Mouse (Mus musculus) embryonic stem cell, embryonic (primary cell): ENCODE data around the gene Cul4b.

ENCODE experiments used
- CTCF ChIA-PET, 4 experiments: fragments of 300-600 bp in 2 of 4; fragments of 350-600 bp in 2 of 4; sonication (Branson Sonifier 250); formaldehyde crosslinking; loops; one replicate each; lab custom pipeline; 2022; ENCODE audit warnings: inconsistent platforms in 2 of 4; lab: Charles Lee
- POLR2A ChIA-PET, 4 experiments: fragments of 300-600 bp in 2 of 4; fragments of 350-600 bp in 2 of 4; sonication (Branson Sonifier 250); formaldehyde crosslinking; loops; one replicate each; lab custom pipeline; 2022; ENCODE audit warnings: antibody characterized with exemption in 4 of 4, inconsistent platforms in 1 of 4; lab: Charles Lee

Gene Cul4b

GRCm38 (mm10) chrX:38576078-38576477 is at the start of gene Cul4b:
Gene Cul4b (minus strand): TSS chrX:38576196.
- ChIA-PET POLR2A (interaction anchor here (0.6 to 5.6 kb wide), 47 partner anchors 10 to 395 kb away, joined by 3 to 154 read pairs (median 6); partner anchors contain the start of genes C1galt1c1 (in 3 of the 4), Mcts1 (in 3 of the 4) and Lamp2 (in 1 of the 4)), CTCF (no interaction called here)

GRCm38 (mm10) chrX:38600995-38601369 is 25.0 kb upstream of the Cul4b start:
- POLR2A ChIA-PET: interaction anchor here (0.8 to 3.7 kb wide), 25 partner anchors 9 to 146 kb away, joined by 3 to 35 read pairs (median 6); partner anchors contain the start of genes C1galt1c1 (in 3 of the 4) and Cul4b (in 3 of the 4)
- CTCF ChIA-PET: interaction anchor here in 1 of 4 experiments (0.6 kb wide), 1 partner anchor 351 kb away, joined by 4 read pairs; no protein-coding TSS in a partner anchor

- CTCF ChIA-PET: no interaction called here
- POLR2A ChIA-PET: interaction anchor here (0.5 to 3.7 kb wide), 29 partner anchors 8 to 145 kb away, joined by 3 to 35 read pairs (median 4); partner anchors contain the start of genes C1galt1c1 (in 3 of the 4) and Cul4b (in 3 of the 4)
Measured at GRCm38 (mm10) chrX:38600177-38600994, 24.4 kb upstream of the Cul4b start, which contains the start of gene Mcts1. Gene Mcts1 (plus strand): TSS chrX:38600578.

GRCm38 (mm10) chrX:38593180-38593889 is 17.3 kb upstream of the Cul4b start:
- ChIA-PET CTCF (no interaction called here), POLR2A (interaction anchor here in 3 of 4 experiments (0.6 to 2.5 kb wide), 4 partner anchors 17 to 42 kb away, joined by 3 to 17 read pairs (median 8); partner anchors contain the start of genes C1galt1c1 (in 1 of the 3) and Cul4b (in 1 of the 3))

- CTCF ChIA-PET: no interaction called here
- POLR2A ChIA-PET: interaction anchor here in 3 of 4 experiments (0.9 to 6.2 kb wide), 8 partner anchors 8 to 42 kb away, joined by 3 to 81 read pairs (median 9); partner anchors contain the start of genes Cul4b (in 2 of the 3), Mcts1 (in 2 of the 3) and C1galt1c1 (in 1 of the 3)
Measured at GRCm38 (mm10) chrX:38591749-38592148, 15.8 kb upstream of the Cul4b start.

GRCm38 (mm10) chrX:38589827-38590226 is 13.8 kb upstream of the Cul4b start:
- ChIA-PET POLR2A (interaction anchor here in 3 of 4 experiments (0.6 to 6.2 kb wide), 17 partner anchors 10 to 154 kb away, joined by 3 to 81 read pairs (median 6); partner anchors contain the start of genes Cul4b (in 3 of the 3), Mcts1 (in 3 of the 3) and C1galt1c1 (in 1 of the 3)), CTCF (interaction anchor here in 1 of 4 experiments (0.9 kb wide), 1 partner anchor 25 kb away, joined by 3 read pairs; no protein-coding TSS in a partner anchor)

- ChIA-PET POLR2A (interaction anchor here in 1 of 4 experiments (1.1 kb wide), 1 partner anchor 19 kb away, joined by 5 read pairs; no protein-coding TSS in a partner anchor), CTCF (no interaction called here)
Measured at GRCm38 (mm10) chrX:38583261-38583660, 7.3 kb upstream of the Cul4b start.

- ChIA-PET CTCF (no interaction called here), POLR2A (no interaction called here)
Measured at GRCm38 (mm10) chrX:38581140-38581539, 5.1 kb upstream of the Cul4b start.

GRCm38 (mm10) chrX:38566521-38567205 is 9.3 kb downstream of the Cul4b start:
- CTCF ChIA-PET: interaction anchor here in 1 of 4 experiments (0.6 to 0.7 kb wide), 3 partner anchors 35 to 229 kb away, joined by 3 to 4 read pairs (median 3); partner anchors contain the start of gene C1galt1c1
- POLR2A ChIA-PET: interaction anchor here (0.6 to 8.3 kb wide), 36 partner anchors 9 to 377 kb away, joined by 3 to 154 read pairs (median 6); partner anchors contain the start of genes C1galt1c1 (in 4 of the 4), Cul4b (in 3 of the 4), Mcts1 (in 3 of the 4) and Lamp2 (in 2 of the 4)

GRCm38 (mm10) chrX:38565176-38565542 is 10.8 kb downstream of the Cul4b start:
- ChIA-PET CTCF (no interaction called here), POLR2A (interaction anchor here (0.5 to 8.3 kb wide), 46 partner anchors 8 to 1483 kb away, joined by 3 to 154 read pairs (median 5); partner anchors contain the start of genes Mcts1 (in 4 of the 4), C1galt1c1 (in 3 of the 4), Cul4b (in 3 of the 4) and Lamp2 (in 1 of the 4))

GRCm38 (mm10) chrX:38564542-38565175 is 11.3 kb downstream of the Cul4b start:
- CTCF ChIA-PET: interaction anchor here in 1 of 4 experiments (0.5 to 0.6 kb wide), 2 partner anchors 25 to 75 kb away, joined by 3 read pairs; no protein-coding TSS in a partner anchor
- POLR2A ChIA-PET: interaction anchor here (0.5 to 8.3 kb wide), 51 partner anchors 9 to 1482 kb away, joined by 3 to 154 read pairs (median 5); partner anchors contain the start of genes Mcts1 (in 4 of the 4), C1galt1c1 (in 3 of the 4), Cul4b (in 3 of the 4) and Lamp2 (in 1 of the 4)

- ChIA-PET POLR2A (interaction anchor here (0.6 to 8.3 kb wide), 46 partner anchors 8 to 1482 kb away, joined by 3 to 154 read pairs (median 5); partner anchors contain the start of genes C1galt1c1 (in 3 of the 4), Cul4b (in 3 of the 4), Mcts1 (in 3 of the 4) and Lamp2 (in 1 of the 4)), CTCF (interaction anchor here in 1 of 4 experiments (0.5 to 0.6 kb wide), 2 partner anchors 26 to 75 kb away, joined by 3 read pairs; no protein-coding TSS in a partner anchor)
Measured at GRCm38 (mm10) chrX:38563941-38564541, 12.0 kb downstream of the Cul4b start.

- POLR2A ChIA-PET: interaction anchor here in 3 of 4 experiments (0.7 to 5.2 kb wide), 11 partner anchors 8 to 32 kb away, joined by 3 to 35 read pairs (median 4); partner anchors contain the start of gene Cul4b (in 1 of the 3)
- CTCF ChIA-PET: no interaction called here
Measured at GRCm38 (mm10) chrX:38553255-38553654, 22.7 kb downstream of the Cul4b start.

- POLR2A ChIA-PET: interaction anchor here in 1 of 4 experiments (0.9 kb wide), 1 partner anchor 10 kb away, joined by 3 read pairs; no protein-coding TSS in a partner anchor
- CTCF ChIA-PET: interaction anchor here in 2 of 4 experiments (0.6 to 2.0 kb wide), 8 partner anchors 9 to 277 kb away, joined by 3 to 7 read pairs (median 4); no protein-coding TSS in a partner anchor
Measured at GRCm38 (mm10) chrX:38514556-38514955, 61.4 kb downstream of the Cul4b start.

GRCm38 (mm10) chrX:38504846-38505245 is 71.2 kb downstream of the Cul4b start:
- POLR2A ChIA-PET: interaction anchor here in 2 of 4 experiments (0.6 to 1.8 kb wide), 7 partner anchors 17 to 142 kb away, joined by 3 to 13 read pairs (median 4); partner anchors contain the start of genes C1galt1c1 (in 1 of the 2) and Lamp2 (in 1 of the 2)
- CTCF ChIA-PET: interaction anchor here in 2 of 4 experiments (0.7 to 1.3 kb wide), 3 partner anchors 9 to 255 kb away, joined by 3 to 6 read pairs (median 3); no protein-coding TSS in a partner anchor
